Mouse (Mus musculus) mature B cell (primary cell): ENCODE measurements at regions not wholly inside any gene's neighbourhood (a gene's known extent, or its start where the extent isn't known, plus 50 kb on each side); places are given as distances from the start of the nearest gene placed in this dataset.

Experiments
- in situ Hi-C: fragments of 300-500 bp; cut with MboI; formaldehyde crosslinking; loops from 2 replicates; pipeline ENCODE4 v1.14.3; 2019

GRCm38 (mm10) chr5:100246709-100247108 is 87.1 kb upstream of the Tmem150c start:
- in situ Hi-C loops: loop anchor here (25.0 kb wide), 1 partner anchor 184 kb away; no protein-coding TSS in a partner anchor

- in situ Hi-C loops: loop anchor here (25.0 kb wide), 1 partner anchor 183 kb away; no protein-coding TSS in a partner anchor
These were observed 85.2 kb upstream of the Tmem150c start for GRCm38 (mm10) chr5:100244811-100245210.

- in situ Hi-C loops: loop anchor here (25.0 kb wide), 1 partner anchor 179 kb away; no protein-coding TSS in a partner anchor
These were observed 81.3 kb upstream of the Tmem150c start for GRCm38 (mm10) chr5:100240876-100241275.

DNA sequence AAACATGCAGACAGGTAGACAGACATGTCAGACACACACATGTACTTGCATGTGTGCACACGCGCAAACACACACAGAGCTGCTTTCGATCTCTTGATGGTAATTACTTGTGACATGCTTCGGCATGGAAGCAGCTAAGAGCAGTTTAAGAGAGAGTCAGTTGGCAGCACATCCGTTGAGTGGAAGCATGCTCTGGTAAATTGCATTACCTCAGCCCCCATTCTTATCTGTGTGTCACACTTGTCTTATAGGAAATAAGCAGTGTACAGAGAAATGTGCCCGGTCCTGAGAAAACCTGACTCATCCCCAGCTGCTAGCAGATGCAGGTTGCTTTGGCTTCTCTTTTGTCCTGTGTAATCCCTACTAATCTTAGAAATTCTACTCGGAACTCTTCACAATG is 80.0 kb upstream of the Tmem150c start:
- in situ Hi-C loops: loop anchor here (25.0 kb wide), 1 partner anchor 177 kb away; no protein-coding TSS in a partner anchor

- in situ Hi-C loops: loop anchor here (25.0 kb wide), 1 partner anchor 176 kb away; no protein-coding TSS in a partner anchor
These were observed 78.9 kb upstream of the Tmem150c start for GRCm38 (mm10) chr5:100238287-100239036.

- in situ Hi-C loops: loop anchor here (25.0 kb wide), 1 partner anchor 175 kb away; no protein-coding TSS in a partner anchor
These were observed 78.2 kb upstream of the Tmem150c start for GRCm38 (mm10) chr5:100237674-100238278.

DNA sequence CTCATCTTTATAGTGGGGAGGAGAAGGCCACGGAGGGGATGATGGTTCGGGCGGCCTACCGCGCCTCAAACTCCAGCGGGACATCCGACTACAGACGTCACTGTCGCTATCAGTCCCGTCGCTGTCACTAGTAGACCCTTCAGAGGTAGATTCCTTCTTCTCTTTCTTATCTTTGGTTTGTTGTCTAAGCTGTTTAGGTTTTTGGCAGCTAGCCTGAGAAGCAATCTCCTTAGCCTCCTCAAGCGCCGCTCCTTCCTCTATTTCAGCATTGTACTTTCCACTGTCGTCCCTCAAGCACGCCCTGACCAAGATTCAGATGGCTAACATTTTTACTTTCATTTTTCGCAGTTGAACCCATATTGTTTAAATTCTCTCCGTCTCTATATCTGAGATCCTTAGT is 76.7 kb upstream of the Tmem150c start:
- in situ Hi-C loops: loop anchor here (25.0 kb wide), 1 partner anchor 174 kb away; no protein-coding TSS in a partner anchor

GRCm38 (mm10) chr5:100232076-100232475 is 72.5 kb upstream of the Tmem150c start:
- in situ Hi-C loops: loop anchor here (25.0 kb wide), 1 partner anchor 170 kb away; no protein-coding TSS in a partner anchor

DNA sequence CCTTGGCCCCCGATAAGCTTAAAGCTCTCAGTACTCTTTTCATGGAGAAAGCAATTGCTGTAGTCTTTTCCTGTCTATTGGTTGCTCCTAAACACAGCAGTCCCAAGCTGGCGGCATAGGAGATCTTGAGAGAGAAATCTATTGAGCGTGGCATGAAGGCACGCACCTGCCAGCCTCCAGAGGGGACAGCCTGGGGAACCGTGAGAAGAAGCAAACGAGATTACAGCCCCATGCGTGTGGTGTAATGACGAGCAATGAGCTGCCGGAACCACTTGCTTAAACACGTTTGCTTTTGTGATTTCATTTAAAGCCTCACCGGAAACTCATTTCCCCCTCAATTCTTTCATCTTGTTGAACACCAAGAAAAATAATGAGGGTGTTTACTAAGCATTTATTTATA is 72.0 kb upstream of the Tmem150c start:
- in situ Hi-C loops: loop anchor here (25.0 kb wide), 1 partner anchor 169 kb away; no protein-coding TSS in a partner anchor

DNA sequence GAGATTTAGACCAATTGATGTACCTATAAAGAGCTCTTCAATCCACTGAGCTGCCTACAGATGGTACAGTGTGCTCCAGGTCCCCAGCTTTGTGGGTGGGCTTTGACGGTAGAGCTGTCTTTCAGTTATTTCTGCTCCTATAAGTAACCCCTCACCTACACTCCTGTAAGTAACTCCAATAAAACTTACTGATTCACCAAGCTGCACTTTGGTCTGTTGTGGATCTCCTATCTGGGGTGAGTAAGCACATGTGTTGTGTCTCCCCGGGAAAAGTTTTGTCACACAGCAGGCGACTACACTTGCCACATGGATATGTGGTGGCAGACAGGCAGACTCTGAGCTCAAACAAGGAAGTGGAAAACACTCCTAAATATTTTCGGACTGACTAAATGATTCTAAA is 70.4 kb upstream of the Tmem150c start:
- in situ Hi-C loops: loop anchor here (25.0 kb wide), 1 partner anchor 168 kb away; no protein-coding TSS in a partner anchor

DNA sequence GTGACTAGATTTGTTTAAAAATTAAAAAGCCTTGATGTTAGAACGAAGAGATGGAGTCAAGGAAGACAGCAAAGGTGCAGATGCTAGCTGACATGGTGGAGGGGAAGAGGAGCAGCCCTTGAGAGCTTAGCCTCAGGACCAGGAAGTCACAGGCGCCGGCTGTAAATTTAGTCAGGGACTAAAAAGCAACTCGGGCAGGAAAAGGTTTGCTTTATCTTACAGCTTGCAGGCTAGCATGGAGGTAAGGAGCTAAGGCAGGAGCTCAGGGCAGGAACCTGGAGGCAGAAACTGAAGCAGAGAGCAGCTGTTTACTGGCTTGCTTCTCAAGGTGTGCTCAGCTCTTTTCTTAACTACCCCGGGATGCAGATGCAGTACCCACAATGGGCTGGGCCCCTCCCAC is 68.3 kb upstream of the Tmem150c start:
- in situ Hi-C loops: loop anchor here (25.0 kb wide), 1 partner anchor 166 kb away; no protein-coding TSS in a partner anchor

DNA sequence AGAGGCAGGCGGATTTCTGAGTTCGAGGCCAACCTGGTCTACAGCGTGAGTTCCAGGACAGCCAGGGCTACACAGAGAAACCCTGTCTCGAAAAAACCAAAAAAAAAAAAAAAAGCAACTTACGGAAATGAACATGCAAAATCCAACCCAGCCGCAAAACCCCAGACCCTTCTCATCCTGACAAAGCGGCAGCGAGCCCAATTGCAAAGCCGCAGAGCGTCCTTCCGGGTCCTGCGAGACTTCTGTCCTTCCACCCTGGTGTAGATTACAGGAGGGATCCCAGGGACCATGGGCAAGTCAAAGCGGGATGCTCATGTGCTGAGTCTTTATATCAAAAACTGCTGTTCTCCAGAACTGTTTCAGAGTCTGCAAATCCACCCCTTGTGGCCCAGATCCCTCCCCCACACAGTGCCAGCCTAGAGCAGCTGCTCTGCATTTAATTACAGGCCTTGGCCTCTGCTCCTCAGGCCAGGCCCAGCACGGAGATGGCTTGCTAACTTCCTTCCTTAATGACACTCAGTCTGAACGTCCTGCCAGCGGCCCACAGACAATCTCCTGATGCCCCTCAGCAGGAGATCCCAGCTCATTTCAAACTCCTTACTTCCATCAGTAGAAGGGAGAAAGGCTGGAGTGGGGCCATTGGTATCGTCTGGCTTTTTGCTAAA is 67.1 kb upstream of the Tmem150c start:
- in situ Hi-C loops: loop anchor here (25.0 kb wide), 1 partner anchor 164 kb away; no protein-coding TSS in a partner anchor

- in situ Hi-C loops: loop anchor here (25.0 kb wide), 1 partner anchor 163 kb away; no protein-coding TSS in a partner anchor
These were observed 65.9 kb upstream of the Tmem150c start for GRCm38 (mm10) chr5:100225491-100225890.

DNA sequence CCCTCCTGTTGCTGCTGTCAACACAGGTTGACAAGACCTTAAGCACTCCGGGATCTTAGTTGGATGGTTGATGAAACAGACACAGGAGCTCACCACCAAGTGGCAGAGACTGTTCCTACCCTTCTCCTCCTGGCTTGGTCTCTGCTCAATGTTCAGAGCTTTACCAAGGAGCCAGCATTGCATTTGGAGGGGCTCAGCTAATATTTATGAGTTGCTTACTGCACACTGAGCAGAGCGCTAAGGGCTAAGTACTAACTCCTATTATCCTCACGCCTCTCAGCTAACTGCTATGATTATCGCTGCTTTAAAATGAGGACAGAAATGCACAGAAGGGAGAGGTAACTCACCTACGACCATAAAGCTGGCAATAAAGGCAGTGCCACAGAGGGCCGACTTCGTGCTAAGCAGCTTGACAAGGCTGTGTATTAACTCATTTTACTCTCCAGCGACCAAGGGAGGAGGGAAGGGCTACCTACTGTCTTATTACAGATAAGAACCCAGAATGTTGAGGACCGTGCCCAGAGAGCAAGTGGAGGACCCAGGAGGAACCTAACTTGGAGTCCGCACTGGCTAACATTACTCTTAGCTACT is 65.3 kb upstream of the Tmem150c start:
- in situ Hi-C loops: loop anchor here (25.0 kb wide), 1 partner anchor 163 kb away; no protein-coding TSS in a partner anchor

- in situ Hi-C loops: no loop called here
These were observed 61.5 kb upstream of the Tmem150c start for GRCm38 (mm10) chr5:100221005-100221583.

DNA sequence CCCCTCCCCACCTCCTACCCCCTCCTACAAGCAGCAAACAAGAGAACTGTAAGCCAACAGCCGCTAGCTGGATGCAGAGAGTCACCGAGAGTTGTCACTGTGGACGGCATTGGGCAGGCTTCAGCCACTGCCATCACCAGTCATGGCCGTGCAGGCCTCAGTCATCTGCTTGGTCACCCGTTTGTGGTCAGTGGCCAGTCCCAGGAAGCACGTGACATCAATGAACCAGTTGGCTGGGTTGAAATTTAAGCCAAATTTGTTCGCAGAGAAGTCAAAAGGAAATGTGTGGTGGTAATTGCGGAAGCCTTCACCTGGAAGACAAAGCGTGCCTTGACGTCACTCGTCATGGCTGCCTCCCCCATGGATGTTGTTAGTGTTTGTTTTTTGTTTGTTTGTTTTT is 60.7 kb upstream of the Tmem150c start:
- in situ Hi-C loops: no loop called here

GRCm38 (mm10) chr5:100218256-100218851 is 58.7 kb upstream of the Tmem150c start:
- in situ Hi-C loops: no loop called here

- in situ Hi-C loops: no loop called here
These were observed 57.8 kb upstream of the Tmem150c start for GRCm38 (mm10) chr5:100217178-100218035.

- in situ Hi-C loops: no loop called here
These were observed 54.3 kb upstream of the Tmem150c start for GRCm38 (mm10) chr5:100213901-100214300.

DNA sequence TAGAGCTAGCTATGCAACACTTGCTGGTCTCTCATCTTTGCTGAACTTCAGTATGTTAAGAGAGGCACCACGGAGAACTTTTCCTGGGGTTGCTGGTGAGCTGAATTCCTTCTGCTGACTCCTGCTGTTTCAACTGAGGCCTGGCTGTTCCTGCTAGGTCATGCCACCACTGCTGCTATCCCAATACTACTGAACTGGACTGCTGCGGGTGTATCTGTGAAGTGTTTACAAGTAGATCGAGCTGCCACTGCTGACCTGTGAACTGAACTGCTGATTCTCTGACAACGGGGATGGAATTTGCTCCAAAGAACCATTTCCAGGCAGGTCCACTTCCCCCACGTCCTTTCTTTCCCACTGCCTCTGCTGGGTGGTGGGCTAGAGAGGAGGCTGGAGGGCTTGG is 51.1 kb upstream of the Tmem150c start:
- in situ Hi-C loops: no loop called here
